Mouse (Mus musculus) hindlimb bud, embryonic 11.5 days (tissue): Measurements from ENCODE around the gene Mettl26.

ENCODE experiments used
- DNase-seq: peaks from one replicate; pipeline ENCODE4 v3.0.0-alpha.2; 2012; ENCODE audit warnings: low read depth, low spot score; ENCODE audit errors: extremely low spot score

The Mettl26 gene

GRCm38 (mm10) chr17:25837076-25837410, 37.8 kb upstream of the Mettl26 start, which contains the start of gene Rhbdl1:
Gene Rhbdl1, minus strand, starts transcription at chr17:25837295.
- no peak for DNase-seq

- DNase-seq, result no peak
Observed at GRCm38 (mm10) chr17:25837533-25837932, 37.3 kb upstream of the Mettl26 start.

- no peak for DNase-seq
Observed at GRCm38 (mm10) chr17:25838904-25839303, 36.0 kb upstream of the Mettl26 start.

- no peak for DNase-seq
Observed at GRCm38 (mm10) chr17:25839455-25840235, 35.2 kb upstream of the Mettl26 start.

- DNase-seq, result no peak
Observed at GRCm38 (mm10) chr17:25840519-25840918, 34.4 kb upstream of the Mettl26 start.

- DNase-seq, result no peak
Observed at GRCm38 (mm10) chr17:25841117-25841880, 33.6 kb upstream of the Mettl26 start, which contains the start of gene Gm20683. Gene Gm20683, minus strand, starts transcription at chr17:25841763.

- no peak for DNase-seq
Observed at GRCm38 (mm10) chr17:25842509-25842908, 32.4 kb upstream of the Mettl26 start.

GRCm38 (mm10) chr17:25843122-25843521, 31.8 kb upstream of the Mettl26 start:
- no peak for DNase-seq

GRCm38 (mm10) chr17:25843636-25844395, 31.1 kb upstream of the Mettl26 start:
- DNase-seq, result no peak

- DNase-seq, result no peak
Observed at GRCm38 (mm10) chr17:25844396-25844901, 30.4 kb upstream of the Mettl26 start, which contains the start of gene Rhot2. Gene Rhot2, minus strand, starts transcription at chr17:25844851.

- no peak for DNase-seq
Observed at GRCm38 (mm10) chr17:25860229-25860628, 14.6 kb upstream of the Mettl26 start.

- DNase-seq, result no peak
Observed at GRCm38 (mm10) chr17:25860832-25861703, 13.8 kb upstream of the Mettl26 start, which contains the start of gene Wdr90. Gene Wdr90, minus strand, starts transcription at chr17:25861501.

GRCm38 (mm10) chr17:25861704-25862612, 12.9 kb upstream of the Mettl26 start:
- no peak for DNase-seq

GRCm38 (mm10) chr17:25863681-25864080, 11.2 kb upstream of the Mettl26 start:
- no peak for DNase-seq

- no peak for DNase-seq
Observed at GRCm38 (mm10) chr17:25864311-25864710, 10.6 kb upstream of the Mettl26 start.

GRCm38 (mm10) chr17:25865288-25865687, 9.6 kb upstream of the Mettl26 start:
- DNase-seq, result no peak

GRCm38 (mm10) chr17:25866172-25866571, 8.7 kb upstream of the Mettl26 start:
- no peak for DNase-seq

GRCm38 (mm10) chr17:25867509-25867835, 7.4 kb upstream of the Mettl26 start:
- no peak for DNase-seq
